ENCODE assay signal across 8 mouse cellular contexts in genomic region chr16:21333223-21333951, GRCm38 (mm10).
DNase-seq lines count a peak whose midpoint lies in the region; ATAC-seq and TF ChIP-seq lines count a peak whose summit lies in the region.

No protein-coding gene starts in this region.

- peak overlapping the region; percentile 69 for H3K4me3 ChIP-seq in hindbrain, embryonic 10.5 days
- peak overlapping the region; percentile 57 for H3K4me3 ChIP-seq in lung, embryonic 15.5 days
- H3K4me3 ChIP-seq in olfactory bulb, adult 2 months (ENCODE audit: insufficient read depth, low read depth, low read length), result peak overlapping the region; percentile 72

- H3K27ac ChIP-seq in hindbrain, embryonic 10.5 days, result peak overlapping the region; percentile 96
- peak overlapping the region; percentile 87 for H3K27ac ChIP-seq in lung, embryonic 15.5 days
- H3K27ac ChIP-seq in olfactory bulb, adult 2 months (ENCODE audit: insufficient read depth, low read depth, low read length), result peak overlapping the region; percentile 92

- peak; percentile 93 for DNase-seq in MN1 (ENCODE audit: low spot score)
- peak; percentile 90 for DNase-seq in cerebellum, adult 9-10 months
- DNase-seq in hindbrain, embryonic 10.5 days (ENCODE audit: low spot score), result peak; percentile 92
- peak; percentile 81 for DNase-seq in layer of hippocampus, adult 9-10 months (ENCODE audit: low spot score)
- peak; percentile 88 to 89 for DNase-seq in thymus, adult 18-20 months

- TF ChIP-seq POLR2A in olfactory bulb, adult 2 months (IDR thresholded peaks at IDR 0.05; ENCODE audit: insufficient read depth, low read depth, low read length), result peak; percentile 91; the same call in 1 of the 2 replicates

- H3K4me2 ChIP-seq in lung, embryonic 15.5 days, result peak overlapping the region; percentile 78

- H3K9ac ChIP-seq in lung, embryonic 15.5 days, result peak overlapping the region; percentile 57

- no peak for TF ChIP-seq CTCF in olfactory bulb, adult 2 months (IDR thresholded peaks at IDR 0.05; ENCODE audit: insufficient read depth, low read depth, low read length)

- WGBS in hindbrain, embryonic 10.5 days, result 2% methylated on average over 44 of the region's 44 CpGs
- under 1% methylated on average over 44 of the region's 44 CpGs for WGBS in lung, embryonic 15.5 days
- 2% methylated on average over 44 of the region's 44 CpGs for WGBS in olfactory bulb, adult 2 months

- H3K4me1 ChIP-seq in hindbrain, embryonic 10.5 days (replicated peaks), result peaks cover 23% of the 10 kb centered on the region
- H3K4me1 ChIP-seq in lung, embryonic 15.5 days, result peaks cover 36% of the 10 kb centered on the region
- H3K4me1 ChIP-seq in olfactory bulb, adult 2 months (ENCODE audit: control insufficient read depth, insufficient read depth, low read length), result peaks cover 5% of the 10 kb centered on the region; the same call in 1 of the 2 replicates

- H3K36me3 ChIP-seq in hindbrain, embryonic 10.5 days, result peaks cover 6% of the 10 kb centered on the region; the same call in 1 of the 2 replicates
- H3K36me3 ChIP-seq in lung, embryonic 15.5 days, result no peaks in the 10 kb centered on the region

- peak; percentile 87 for ATAC-seq in frontal cortex, adult (ENCODE audit: low TSS enrichment)
- peak; percentile 88 for ATAC-seq in lung, embryonic 15.5 days (ENCODE audit: borderline replicate concordance, extremely low read depth, low FRiP score, low TSS enrichment)

- peaks cover 16% of the 10 kb centered on the region for H3K27me3 ChIP-seq in hindbrain, embryonic 10.5 days (ENCODE audit: insufficient read depth, poor library complexity, severe bottlenecking)
- H3K27me3 ChIP-seq in lung, embryonic 15.5 days, result no peaks in the 10 kb centered on the region

- H3K9me3 ChIP-seq in hindbrain, embryonic 10.5 days, result no peaks in the 10 kb centered on the region
- H3K9me3 ChIP-seq in lung, embryonic 15.5 days, result no peaks in the 10 kb centered on the region

Comparison
In these comparisons a context has a peak if more than half of its experiments do, and no peak if none do; other contexts are left out.
1. Peak in every context shown above with its lines: DNase-seq, ATAC-seq, H3K4me3 ChIP-seq and H3K27ac ChIP-seq.